Mouse (Mus musculus) hindbrain, embryonic 13.5 days (tissue): Measurements from ENCODE around the gene Ptpn4. TPM values are rescaled to one million over a fixed set of nuclear protein-coding genes. Genes with fewer than 3 reads are reported as not detected.

Source experiments
- ATAC-seq: fragments of 200-750 bp; cut with Nextera tagmentation; 2 replicates; pipeline ENCODE4 v1.8.0; 2017; ENCODE audit warnings: moderate TSS enrichment; ENCODE audit not compliant: low FRiP score
- H3K27ac ChIP-seq: fragments of 300-500 bp; sonication (generic); 2 replicates; pipeline ENCODE4 v1.5.1; 2015; ENCODE audit warnings: inconsistent platforms, mild to moderate bottlenecking, moderate library complexity
- H3K27me3 ChIP-seq: fragments of 300-500 bp; sonication (generic); 2 replicates; pipeline ENCODE4 v1.6.1; 2015; ENCODE audit warnings: mild to moderate bottlenecking, inconsistent platforms
- H3K36me3 ChIP-seq: fragments of 300-500 bp; sonication (generic); 2 replicates; pipeline ENCODE4 v1.6.1; 2015; ENCODE audit warnings: mild to moderate bottlenecking, inconsistent platforms
- H3K4me1 ChIP-seq: fragments of 300-500 bp; sonication (generic); replicated peaks from 2 replicates; pipeline ENCODE4 v1.6.1; 2015; ENCODE audit warnings: inconsistent platforms
- H3K4me2 ChIP-seq: fragments of 300-500 bp; sonication (generic); 2 replicates; pipeline ENCODE4 v1.6.1; 2015; ENCODE audit warnings: inconsistent platforms, mild to moderate bottlenecking, moderate library complexity
- H3K4me3 ChIP-seq: fragments of 300-500 bp; sonication (generic); 2 replicates; pipeline ENCODE4 v1.5.1; 2015; ENCODE audit warnings: mild to moderate bottlenecking, inconsistent platforms
- H3K9ac ChIP-seq: fragments of 300-500 bp; sonication (generic); 2 replicates; pipeline ENCODE4 v1.6.1; 2015; ENCODE audit warnings: mild to moderate bottlenecking, inconsistent platforms
- H3K9me3 ChIP-seq: fragments of 300-500 bp; sonication (generic); 2 replicates; pipeline ENCODE4 v1.6.1; 2016; ENCODE audit warnings: inconsistent platforms
- WGBS: fragments of 180-500 bp; shearing (Covaris S2); methylation state at CpG from one replicate; pipeline ENCODE4 v1.1.7; 2015; 5-methylcytosine and 5-hydroxymethylcytosine counted together
- polyA plus RNA-seq: library from polyadenylated mRNA; unstranded; fragments of >200 nt; fragmentation: Nextera tagmentation; extraction: Ambion mirVana; gene quantifications from 2 replicates; pipeline ENCODE4 v1.2.1, GENCODE M21; 2015

Ptpn4 gene
- polyA plus RNA-seq, 1 experiment from 2014 or later = 12.1 TPM

DNA sequence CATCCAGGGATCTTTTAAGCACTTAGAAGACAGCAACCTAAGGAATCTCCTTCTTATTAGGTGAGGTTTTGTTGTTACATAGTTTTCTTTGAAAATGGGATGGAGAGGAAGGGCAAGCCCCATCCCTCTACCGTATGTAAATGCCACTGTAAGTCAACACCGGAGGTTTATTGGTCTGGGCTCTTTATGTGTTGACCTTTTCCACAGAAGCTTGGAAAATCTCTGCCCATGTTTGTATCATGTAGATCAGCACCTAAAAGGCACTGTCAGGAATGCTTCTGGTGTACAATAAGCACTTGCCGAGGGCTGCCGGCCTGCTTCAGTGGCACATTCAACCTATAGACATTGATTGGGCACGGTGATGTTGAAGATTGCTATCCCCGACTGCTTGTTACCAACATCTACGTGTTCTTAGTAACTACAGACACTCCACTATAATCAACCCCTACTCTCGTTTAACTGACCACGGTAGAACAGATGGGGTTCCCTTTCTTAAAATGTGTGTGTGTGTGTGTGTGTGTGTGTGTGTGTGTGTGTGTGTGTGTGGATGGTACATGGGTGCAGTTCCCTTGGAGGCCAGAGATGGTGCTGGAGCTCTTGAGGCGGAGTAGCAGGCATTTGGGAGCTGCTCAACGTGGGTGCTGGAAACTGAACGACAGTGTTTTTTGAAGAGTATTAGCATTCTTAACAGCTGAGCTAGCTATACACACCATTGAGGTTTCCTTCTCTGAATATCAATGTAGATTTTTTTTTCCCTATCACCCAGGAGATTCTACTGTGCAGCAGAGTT lies 11.9 kb upstream of the Ptpn4 start:
- Histone ChIP-seq H3K9ac (no peak overlapping the region), H3K4me1 (no peaks in the 10 kb centered on the region), H3K36me3 (no peaks in the 10 kb centered on the region), H3K27me3 (no peaks in the 10 kb centered on the region), H3K9me3 (no peaks in the 10 kb centered on the region), H3K27ac (no peak overlapping the region), H3K4me2 (no peak overlapping the region), H3K4me3 (no peak overlapping the region)
- 95% methylated on average over 12 of the region's 12 CpGs for WGBS
- no peak for ATAC-seq

GRCm38 (mm10) chr1:119845321-119845720 lies 7.9 kb upstream of the Ptpn4 start:
- no peak for ATAC-seq
- Histone ChIP-seq H3K27me3 (no peaks in the 10 kb centered on the region), H3K36me3 (no peaks in the 10 kb centered on the region), H3K4me2 (no peak overlapping the region), H3K27ac (no peak overlapping the region), H3K4me1 (no peaks in the 10 kb centered on the region), H3K9ac (no peak overlapping the region), H3K9me3 (no peaks in the 10 kb centered on the region), H3K4me3 (no peak overlapping the region)
- 86% methylated on average over 4 of the region's 4 CpGs for WGBS

DNA sequence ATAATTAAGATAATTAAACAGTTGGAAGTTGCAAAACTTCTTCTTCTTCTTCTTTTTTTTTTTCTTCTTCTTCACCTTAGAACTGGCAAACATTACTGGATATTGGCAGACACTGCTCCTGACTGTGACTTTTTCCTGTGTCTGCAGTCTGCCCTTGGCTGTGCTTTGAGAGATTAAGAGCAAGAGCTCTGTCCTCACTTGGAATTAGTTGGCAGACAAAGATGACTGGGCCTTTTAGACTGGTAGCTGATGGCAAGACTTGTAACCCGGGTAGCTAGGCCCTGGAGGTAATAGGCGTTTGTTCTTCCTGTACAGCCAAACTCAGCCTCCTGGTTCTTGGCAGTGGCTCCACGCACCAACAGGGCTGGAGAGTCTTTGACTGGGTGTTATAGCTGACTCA lies 5.7 kb upstream of the Ptpn4 start:
- 79% methylated on average over 3 of the region's 3 CpGs for WGBS
- ATAC-seq = no peak
- no peak overlapping the region for H3K4me2 ChIP-seq
- H3K27ac ChIP-seq = no peak overlapping the region
- H3K4me3 ChIP-seq = no peak overlapping the region
- no peak overlapping the region for H3K9ac ChIP-seq
- no peaks in the 10 kb centered on the region for H3K9me3 ChIP-seq
- H3K27me3 ChIP-seq = no peaks in the 10 kb centered on the region
- no peaks in the 10 kb centered on the region for H3K36me3 ChIP-seq
- H3K4me1 ChIP-seq = 0 out of 2 replicates have a peak, but pooled peaks cover 4% of the 10 kb centered on the region

- Histone ChIP-seq H3K4me2 (peak overlapping the region; percentile 75), H3K27me3 (no peaks in the 10 kb centered on the region), H3K9ac (no peak overlapping the region), H3K36me3 (no peaks in the 10 kb centered on the region), H3K4me3 (peak overlapping the region; percentile 80; the same call in 1 of the 2 replicates), H3K4me1 (peaks cover 19% of the 10 kb centered on the region), H3K9me3 (no peaks in the 10 kb centered on the region), H3K27ac (no peak overlapping the region)
- 42% methylated on average over 3 of the region's 3 CpGs for WGBS
- ATAC-seq = no peak
Measured at GRCm38 (mm10) chr1:119838241-119838640, 828 bp upstream of the Ptpn4 start.

DNA sequence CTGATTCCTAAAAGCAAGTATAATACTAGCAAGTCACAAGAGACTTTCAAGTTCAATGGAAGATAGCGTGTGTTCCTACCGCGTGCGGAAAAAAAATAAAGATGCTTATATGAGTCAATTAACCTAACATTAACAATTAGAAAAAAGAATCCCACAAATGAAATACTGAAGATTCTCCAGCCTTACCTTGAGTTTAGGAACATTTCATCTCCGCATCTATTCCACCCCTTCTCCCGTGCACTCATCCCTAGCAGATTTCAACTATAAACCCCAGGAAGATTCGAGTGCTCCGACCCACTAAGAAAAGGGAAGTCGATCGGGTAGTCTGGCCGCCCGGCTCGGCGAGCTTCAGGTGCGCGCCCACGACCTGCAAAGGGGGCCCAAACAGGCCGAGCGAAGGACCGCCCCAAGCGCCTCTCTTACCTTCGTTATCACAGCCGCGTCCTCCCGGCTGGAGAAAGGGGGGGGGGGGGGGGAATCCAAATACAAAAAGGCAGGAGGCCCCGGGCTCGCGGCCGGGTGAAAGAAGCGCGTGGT lies 866 bp downstream of the Ptpn4 start:
- WGBS = under 1% methylated on average over 26 of the region's 31 CpGs

DNA sequence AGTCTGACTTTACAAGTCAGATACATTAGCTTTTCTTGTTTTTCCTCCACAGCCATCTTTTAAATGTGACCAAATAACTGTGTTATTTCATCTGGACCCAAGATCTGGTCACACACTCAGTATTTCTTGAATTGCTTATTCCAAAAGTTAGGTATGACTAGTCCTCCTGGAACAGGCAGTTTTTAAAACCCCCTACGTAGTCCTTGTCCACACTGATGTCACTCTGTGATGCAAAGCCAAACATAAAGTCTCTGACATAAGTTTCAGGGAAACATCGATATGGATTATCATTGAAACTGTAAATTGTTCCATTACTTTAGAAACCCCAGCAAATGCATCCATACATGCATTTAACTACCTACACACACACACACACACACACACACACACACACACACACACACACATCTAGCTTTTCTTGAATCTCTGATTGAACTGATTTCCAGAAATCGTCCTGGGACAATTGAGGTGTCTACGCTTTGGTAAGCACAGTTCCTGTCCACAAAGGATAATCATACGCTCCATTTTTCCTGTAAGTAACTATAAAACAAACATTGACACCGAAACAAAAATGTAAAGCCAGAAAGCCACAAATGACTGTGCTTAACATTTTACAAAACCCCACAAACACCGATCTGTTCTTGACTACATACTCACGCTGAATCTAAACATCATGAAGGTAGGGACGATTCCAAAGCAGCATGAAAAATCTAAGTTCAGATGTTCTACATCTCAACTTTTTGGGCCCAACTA lies 1.5 kb downstream of the Ptpn4 start:
- WGBS = 13% methylated on average over 9 of the region's 9 CpGs

More for the DNA sequence above, 866 bp downstream of the Ptpn4 start:
- peak overlapping the region; percentile 75 for H3K4me2 ChIP-seq
- ATAC-seq = no peak; the same call in 1 of the 2 replicates
- H3K27ac ChIP-seq = peak overlapping the region; percentile 95
- peaks cover 21% of the 10 kb centered on the region for H3K4me1 ChIP-seq
- no peaks in the 10 kb centered on the region for H3K36me3 ChIP-seq
- H3K9ac ChIP-seq = peak overlapping the region; percentile 94
- peak overlapping the region; percentile 80 for H3K4me3 ChIP-seq
- H3K9me3 ChIP-seq = no peaks in the 10 kb centered on the region
- no peaks in the 10 kb centered on the region for H3K27me3 ChIP-seq

DNA sequence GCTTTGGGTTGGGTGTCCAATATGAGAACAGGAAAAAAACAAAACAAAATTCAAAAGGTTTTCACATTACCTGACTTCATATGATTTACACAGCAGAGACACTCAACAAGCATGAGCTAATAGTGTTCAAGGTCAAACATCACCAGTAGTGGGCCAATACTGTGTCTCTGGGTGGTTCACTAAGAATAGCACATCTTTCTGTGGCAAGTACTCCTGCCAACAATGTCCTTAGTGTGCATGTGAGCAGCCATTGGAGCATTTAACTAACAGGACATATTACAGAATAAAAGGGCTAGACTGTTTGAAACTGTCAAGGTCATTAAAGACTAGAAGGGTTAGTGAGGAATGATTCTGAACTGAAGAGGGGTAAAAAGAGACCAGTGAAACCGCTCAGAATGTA lies 9.3 kb downstream of the Ptpn4 start:
- Histone ChIP-seq H3K27me3 (no peaks in the 10 kb centered on the region), H3K36me3 (no peaks in the 10 kb centered on the region), H3K9ac (no peak overlapping the region), H3K4me2 (no peak overlapping the region), H3K4me1 (peaks cover 1% of the 10 kb centered on the region), H3K4me3 (no peak overlapping the region), H3K9me3 (no peaks in the 10 kb centered on the region), H3K27ac (no peak overlapping the region)
- no peak for ATAC-seq
- 87% methylated on average over 1 of the region's 1 CpGs for WGBS

More for the DNA sequence above, 1.5 kb downstream of the Ptpn4 start:
- H3K27me3 ChIP-seq = no peaks in the 10 kb centered on the region
- ATAC-seq = no peak
- no peaks in the 10 kb centered on the region for H3K9me3 ChIP-seq
- H3K27ac ChIP-seq = no peak overlapping the region
- H3K4me1 ChIP-seq = peaks cover 21% of the 10 kb centered on the region
- peak overlapping the region; percentile 80 for H3K4me3 ChIP-seq
- H3K9ac ChIP-seq = peak overlapping the region; percentile 94
- H3K4me2 ChIP-seq = peak overlapping the region; percentile 75
- H3K36me3 ChIP-seq = no peaks in the 10 kb centered on the region

- H3K4me3 ChIP-seq = no peak overlapping the region
- no peak overlapping the region for H3K27ac ChIP-seq
- WGBS = 85% methylated on average over 1 of the region's 1 CpGs
- no peak overlapping the region for H3K4me2 ChIP-seq
- peaks cover 4% of the 10 kb centered on the region for H3K4me1 ChIP-seq
- no peaks in the 10 kb centered on the region for H3K27me3 ChIP-seq
- H3K9me3 ChIP-seq = no peaks in the 10 kb centered on the region
- ATAC-seq = no peak
- no peaks in the 10 kb centered on the region for H3K36me3 ChIP-seq
- H3K9ac ChIP-seq = no peak overlapping the region
Measured at GRCm38 (mm10) chr1:119818704-119819103, 18.7 kb downstream of the Ptpn4 start.

DNA sequence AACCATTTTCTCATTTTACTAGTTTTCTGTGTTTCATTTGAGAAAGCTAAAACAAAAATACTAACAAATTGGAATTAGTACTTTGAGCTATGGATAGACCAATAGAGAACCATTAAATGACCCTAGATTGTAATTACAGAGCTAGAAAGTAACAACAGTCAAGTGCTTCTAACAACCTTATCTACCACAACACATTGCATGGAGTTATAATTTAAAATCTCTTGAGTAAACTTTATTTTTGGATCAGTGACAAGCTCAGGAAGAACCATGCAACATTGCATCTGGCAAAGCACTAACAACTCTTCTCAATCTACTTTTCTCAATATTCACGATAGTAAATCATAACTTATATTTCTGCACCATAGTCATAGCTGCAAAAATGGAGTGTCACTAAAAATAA lies 29.7 kb downstream of the Ptpn4 start:
- Histone ChIP-seq H3K4me3 (no peak overlapping the region), H3K4me1 (no peaks in the 10 kb centered on the region), H3K27ac (no peak overlapping the region), H3K9me3 (no peaks in the 10 kb centered on the region), H3K9ac (no peak overlapping the region), H3K36me3 (no peaks in the 10 kb centered on the region), H3K27me3 (no peaks in the 10 kb centered on the region), H3K4me2 (no peak overlapping the region)
- no peak for ATAC-seq
- WGBS = 98% methylated on average over 1 of the region's 1 CpGs

DNA sequence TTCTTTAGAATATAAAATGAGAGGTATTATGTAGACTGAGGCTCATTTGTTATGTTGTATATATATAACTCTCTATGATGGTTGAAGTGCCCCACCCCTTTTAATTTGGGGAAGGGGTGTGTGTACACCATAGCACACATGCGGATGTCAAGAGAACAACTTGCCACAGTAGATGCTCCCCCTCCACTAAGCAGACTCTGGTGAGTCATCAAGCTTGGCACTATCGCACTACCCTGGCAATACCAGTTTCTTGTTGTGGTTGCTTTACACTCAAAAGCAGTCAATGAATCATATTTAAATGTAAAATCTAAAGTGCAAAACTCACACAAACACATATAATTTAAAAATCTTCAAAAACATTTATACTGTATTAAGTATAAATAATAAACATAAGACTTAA lies 31.4 kb downstream of the Ptpn4 start:
- Histone ChIP-seq H3K4me1 (no peaks in the 10 kb centered on the region), H3K9ac (no peak overlapping the region), H3K9me3 (no peaks in the 10 kb centered on the region), H3K4me3 (no peak overlapping the region), H3K36me3 (no peaks in the 10 kb centered on the region), H3K4me2 (no peak overlapping the region), H3K27ac (no peak overlapping the region), H3K27me3 (no peaks in the 10 kb centered on the region)
- no peak for ATAC-seq
- 93% methylated on average over 2 of the region's 2 CpGs for WGBS

DNA sequence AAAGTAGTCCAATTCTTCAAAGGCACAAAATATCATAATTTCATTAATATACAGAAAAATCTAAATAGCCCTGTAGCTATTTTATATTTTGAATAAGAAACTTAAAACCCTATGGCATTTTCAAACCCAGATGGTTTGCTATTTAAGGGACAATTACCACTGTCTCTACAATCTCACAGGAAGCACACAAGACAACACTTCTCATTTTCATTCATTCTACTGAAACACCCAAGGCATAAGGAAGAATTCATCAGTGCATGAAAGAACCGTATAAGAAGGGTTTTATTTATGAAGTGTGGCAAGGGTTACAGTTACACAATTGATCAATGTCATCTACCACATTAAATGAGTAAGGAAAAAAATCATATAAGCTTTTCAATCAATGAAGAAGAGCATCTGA lies 32.8 kb downstream of the Ptpn4 start:
- no peak overlapping the region for H3K4me3 ChIP-seq
- no peaks in the 10 kb centered on the region for H3K36me3 ChIP-seq
- no peak for ATAC-seq
- no peaks in the 10 kb centered on the region for H3K4me1 ChIP-seq
- H3K9ac ChIP-seq = no peak overlapping the region
- H3K4me2 ChIP-seq = no peak overlapping the region
- H3K27ac ChIP-seq = no peak overlapping the region
- 27% methylated on average over 1 of the region's 1 CpGs for WGBS
- no peaks in the 10 kb centered on the region for H3K9me3 ChIP-seq
- H3K27me3 ChIP-seq = no peaks in the 10 kb centered on the region

- Histone ChIP-seq H3K4me2 (no peak overlapping the region), H3K9ac (no peak overlapping the region), H3K4me1 (no peaks in the 10 kb centered on the region), H3K27ac (no peak overlapping the region), H3K27me3 (no peaks in the 10 kb centered on the region), H3K4me3 (no peak overlapping the region), H3K9me3 (no peaks in the 10 kb centered on the region), H3K36me3 (peaks cover 7% of the 10 kb centered on the region)
- ATAC-seq = no peak
Measured at GRCm38 (mm10) chr1:119795174-119795573, 42.2 kb downstream of the Ptpn4 start.
